Mouse (Mus musculus): ENCODE data around the gene Luc7l3. TPM values are rescaled to one million over a fixed set of nuclear protein-coding genes. Genes with fewer than 3 reads are reported as not detected.
A peak's percentile ranks its signal among the peaks of the same experiment; 100 is the strongest.

Luc7l3 gene
- polyA plus RNA-seq, 1 experiment from 2014 or later: 70.9 TPM

DNA sequence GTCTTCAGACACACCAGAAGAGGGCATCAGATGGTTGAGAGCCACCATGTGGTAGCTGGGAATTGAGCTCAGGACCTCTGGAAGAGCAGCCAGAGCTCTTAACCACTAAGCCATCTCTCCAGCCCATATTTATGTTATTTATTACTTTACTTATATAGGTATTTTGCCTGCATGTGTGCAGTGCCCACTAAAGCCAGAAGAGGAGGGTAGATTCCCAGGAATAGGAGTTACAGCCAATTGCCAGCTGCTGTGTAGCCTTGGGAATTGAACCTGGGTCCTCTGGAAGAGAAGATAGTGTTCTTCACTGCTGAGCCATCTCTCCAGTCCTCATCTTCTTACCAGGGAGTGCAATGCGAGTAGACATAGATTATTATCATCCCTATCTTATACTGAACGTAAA lies 28.1 kb upstream of the Luc7l3 start:
- Histone ChIP-seq H3K36me3 (no peaks in the 10 kb centered on the region), H3K9me3 (replicated peaks) (no peaks in the 10 kb centered on the region), H3K27me3 (0 out of 2 replicates have a peak, but pooled peaks cover 6% of the 10 kb centered on the region), H3K27ac (no peak overlapping the region), H3K4me1 (replicated peaks) (peaks cover 13% of the 10 kb centered on the region), H3K4me3 (no peak overlapping the region), H3K9ac (no peak overlapping the region), H3K4me2 (no peak overlapping the region)
- 71% methylated on average over 2 of the region's 2 CpGs for WGBS
- ATAC-seq (replicated peaks; ENCODE audit: insufficient number of reproducible peaks, insufficient read depth, low FRiP score, low read depth): no peak

DNA sequence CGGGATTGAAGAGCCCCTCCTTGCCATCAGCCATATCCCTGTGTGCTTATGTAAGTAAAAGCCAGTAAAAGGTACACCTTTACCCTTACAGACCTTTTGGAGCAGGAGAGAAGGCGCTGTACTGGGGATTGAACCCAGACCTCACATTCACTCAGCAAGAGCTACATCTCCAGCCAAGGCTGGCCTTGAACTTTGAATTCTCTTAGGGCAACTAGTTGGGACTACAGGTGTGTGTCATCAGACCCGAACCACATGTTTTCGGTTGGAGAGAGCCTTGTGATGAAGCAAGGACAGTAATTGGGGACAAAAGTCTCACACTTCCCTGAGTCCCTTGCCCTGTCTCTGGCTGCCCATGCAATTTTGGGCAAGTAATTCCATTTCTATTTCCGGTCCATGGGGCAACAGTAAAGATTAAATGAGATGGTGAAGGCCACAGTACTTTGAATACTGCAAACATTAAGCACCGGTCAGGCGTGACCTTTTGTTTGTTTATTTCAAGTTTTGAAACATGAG lies 25.3 kb upstream of the Luc7l3 start:
- H3K36me3 ChIP-seq: no peaks in the 10 kb centered on the region
- peaks cover 28% of the 10 kb centered on the region for H3K4me1 ChIP-seq (replicated peaks)
- 81% methylated on average over 7 of the region's 7 CpGs for WGBS
- no peak overlapping the region for H3K4me2 ChIP-seq
- H3K9ac ChIP-seq: no peak overlapping the region
- H3K27me3 ChIP-seq: 0 out of 2 replicates have a peak, but pooled peaks cover 4% of the 10 kb centered on the region
- H3K4me3 ChIP-seq: no peak overlapping the region
- no peak for ATAC-seq (replicated peaks; ENCODE audit: insufficient number of reproducible peaks, insufficient read depth, low FRiP score, low read depth)
- no peak overlapping the region for H3K27ac ChIP-seq
- H3K9me3 ChIP-seq (replicated peaks): no peaks in the 10 kb centered on the region

DNA sequence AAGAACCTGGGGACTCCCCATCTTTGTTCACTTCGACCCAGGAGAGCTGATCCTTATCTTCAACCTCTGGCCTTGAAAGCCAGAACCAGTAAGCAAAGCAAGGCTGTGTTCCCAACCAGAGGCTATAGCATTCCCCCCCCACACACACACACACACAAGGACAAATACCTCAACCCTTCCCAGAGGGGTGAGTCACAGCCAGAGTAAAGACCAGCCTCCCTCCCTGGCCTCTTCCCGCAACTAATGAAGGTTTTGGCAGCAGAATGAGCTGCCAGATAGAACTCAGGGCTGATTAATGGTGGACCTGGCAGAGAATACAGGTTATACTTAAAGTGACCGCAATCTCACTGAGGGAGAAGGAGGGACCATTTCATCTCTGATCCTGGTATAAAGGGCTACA lies 24.8 kb upstream of the Luc7l3 start:
- no peak overlapping the region for H3K9ac ChIP-seq
- no peaks in the 10 kb centered on the region for H3K9me3 ChIP-seq (replicated peaks)
- ATAC-seq (replicated peaks; ENCODE audit: insufficient number of reproducible peaks, insufficient read depth, low FRiP score, low read depth): peak; percentile 65; the same call in 1 of the 2 replicates
- H3K4me3 ChIP-seq: no peak overlapping the region
- no peaks in the 10 kb centered on the region for H3K36me3 ChIP-seq
- WGBS: 26% methylated on average over 3 of the region's 3 CpGs
- H3K27ac ChIP-seq: no peak overlapping the region
- H3K4me1 ChIP-seq (replicated peaks): peaks cover 33% of the 10 kb centered on the region
- no peak overlapping the region for H3K4me2 ChIP-seq
- no peaks in the 10 kb centered on the region for H3K27me3 ChIP-seq

DNA sequence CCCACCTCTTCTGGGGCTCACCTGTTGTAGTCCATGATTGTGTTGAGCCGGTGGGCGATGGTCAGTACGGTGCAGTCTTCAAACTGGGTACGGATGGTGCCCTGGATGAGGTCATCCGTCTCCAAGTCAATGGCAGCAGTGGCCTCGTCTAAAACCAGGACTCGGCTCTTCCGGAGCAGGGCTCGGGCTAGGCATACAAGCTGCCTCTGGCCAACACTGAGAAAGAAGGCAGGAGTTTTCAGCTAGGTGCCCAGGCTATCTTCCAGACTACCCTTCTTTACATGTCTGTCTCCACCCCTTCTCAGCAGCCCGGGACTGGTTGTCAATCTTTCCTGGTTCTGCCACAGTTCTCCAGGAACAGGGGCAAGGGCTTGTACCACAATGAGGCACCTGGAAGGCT lies 24.1 kb upstream of the Luc7l3 start:
- Histone ChIP-seq H3K4me3 (no peak overlapping the region), H3K4me1 (replicated peaks) (peaks cover 33% of the 10 kb centered on the region), H3K36me3 (peaks cover 4% of the 10 kb centered on the region; the same call in 1 of the 2 replicates), H3K27me3 (no peaks in the 10 kb centered on the region), H3K27ac (no peak overlapping the region), H3K9me3 (replicated peaks) (no peaks in the 10 kb centered on the region), H3K4me2 (no peak overlapping the region), H3K9ac (no peak overlapping the region)
- 70% methylated on average over 10 of the region's 10 CpGs for WGBS
- no peak for ATAC-seq (replicated peaks; ENCODE audit: insufficient number of reproducible peaks, insufficient read depth, low FRiP score, low read depth)

DNA sequence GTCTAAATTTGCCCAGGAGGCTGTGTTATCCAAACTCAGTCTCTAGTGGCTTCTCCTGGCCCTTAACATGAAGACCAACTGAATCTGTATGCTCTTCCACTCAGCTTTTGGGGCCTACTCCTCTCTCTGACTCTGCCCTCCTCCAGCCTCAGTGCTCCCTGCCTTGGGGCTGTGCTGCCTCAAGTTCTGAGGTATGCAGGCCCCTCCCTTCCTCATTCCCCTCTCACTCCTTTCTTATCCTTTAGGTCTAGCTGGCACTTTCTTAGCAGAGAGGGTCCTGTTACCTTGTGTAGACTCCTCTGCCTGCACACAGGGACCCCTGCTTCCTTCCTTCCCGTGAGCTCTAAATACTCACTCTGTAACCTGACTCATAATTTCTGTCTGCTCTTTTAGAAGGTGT lies 22.7 kb upstream of the Luc7l3 start:
- Histone ChIP-seq H3K36me3 (peaks cover 17% of the 10 kb centered on the region), H3K27me3 (no peaks in the 10 kb centered on the region), H3K4me3 (no peak overlapping the region), H3K4me1 (replicated peaks) (peaks cover 33% of the 10 kb centered on the region), H3K4me2 (no peak overlapping the region), H3K9ac (no peak overlapping the region), H3K9me3 (replicated peaks) (no peaks in the 10 kb centered on the region), H3K27ac (no peak overlapping the region)
- WGBS: 58% methylated on average over 1 of the region's 1 CpGs
- no peak for ATAC-seq (replicated peaks; ENCODE audit: insufficient number of reproducible peaks, insufficient read depth, low FRiP score, low read depth)

DNA sequence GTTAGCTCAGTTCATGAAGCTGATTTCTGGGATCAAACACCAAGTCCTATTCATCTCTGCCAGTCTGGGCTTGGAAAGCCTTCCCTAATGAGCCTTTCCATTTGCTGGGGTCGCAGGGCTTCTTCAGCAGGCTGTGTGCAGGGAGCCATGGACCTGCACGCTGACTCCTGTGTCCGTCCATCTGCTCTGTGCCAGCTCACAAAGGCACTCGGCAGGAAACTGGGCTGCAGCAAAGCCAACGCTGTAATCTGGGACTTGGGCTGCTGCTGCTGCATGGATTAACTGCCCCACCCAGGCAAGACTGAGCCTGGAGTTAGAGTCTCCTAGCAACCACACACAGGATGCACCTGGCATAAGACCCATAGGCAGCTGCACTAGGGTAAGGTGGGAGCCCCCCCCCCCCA lies 22.2 kb upstream of the Luc7l3 start:
- Histone ChIP-seq H3K4me1 (replicated peaks) (peaks cover 33% of the 10 kb centered on the region), H3K4me3 (no peak overlapping the region), H3K27me3 (no peaks in the 10 kb centered on the region), H3K36me3 (peaks cover 23% of the 10 kb centered on the region), H3K27ac (no peak overlapping the region), H3K9ac (no peak overlapping the region), H3K4me2 (no peak overlapping the region), H3K9me3 (replicated peaks) (no peaks in the 10 kb centered on the region)
- no peak for ATAC-seq (replicated peaks; ENCODE audit: insufficient number of reproducible peaks, insufficient read depth, low FRiP score, low read depth)
- 53% methylated on average over 5 of the region's 5 CpGs for WGBS

DNA sequence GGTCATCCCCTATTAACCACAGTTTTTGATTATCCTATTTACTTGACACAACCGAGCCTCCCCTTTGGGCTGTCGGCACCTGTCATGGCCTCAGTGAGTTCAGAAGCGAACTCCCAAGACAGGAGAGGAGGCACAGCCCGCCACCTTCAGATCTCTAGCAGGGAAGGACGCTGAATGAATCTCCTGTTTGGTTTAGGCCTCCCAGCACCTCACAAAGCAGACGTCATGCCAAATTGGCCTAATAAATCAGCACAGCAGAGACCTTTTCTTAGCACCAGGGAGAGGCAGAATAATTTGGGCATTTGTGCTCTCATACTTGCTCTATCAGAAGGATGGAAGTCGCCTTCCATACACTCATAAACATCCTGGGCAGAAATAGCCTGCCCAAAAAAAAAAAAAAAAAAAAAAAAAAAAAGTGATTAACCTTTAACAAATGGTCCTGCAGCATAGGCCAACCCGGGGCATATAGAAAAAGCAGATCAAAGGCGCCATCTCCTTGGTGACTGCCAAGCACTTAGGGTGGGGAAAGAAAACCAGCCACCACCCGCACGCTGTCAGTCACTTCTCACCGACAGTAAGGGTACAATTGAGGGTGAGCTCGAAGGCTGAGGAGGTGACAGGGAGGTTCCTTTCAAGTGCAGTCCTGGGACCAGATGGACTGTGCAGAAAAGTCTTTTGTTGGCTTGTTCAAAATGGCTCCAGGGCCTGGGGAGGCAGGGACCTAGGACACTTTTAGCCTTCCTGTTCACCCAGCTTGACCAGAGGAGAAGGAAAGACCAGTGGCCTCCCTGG lies 20.5 kb upstream of the Luc7l3 start:
- H3K4me1 ChIP-seq (replicated peaks): peaks cover 33% of the 10 kb centered on the region
- no peaks in the 10 kb centered on the region for H3K9me3 ChIP-seq (replicated peaks)
- H3K27ac ChIP-seq: no peak overlapping the region
- H3K9ac ChIP-seq: no peak overlapping the region
- ATAC-seq (replicated peaks; ENCODE audit: insufficient number of reproducible peaks, insufficient read depth, low FRiP score, low read depth): no peak
- no peak overlapping the region for H3K4me2 ChIP-seq
- H3K27me3 ChIP-seq: no peaks in the 10 kb centered on the region
- WGBS: 39% methylated on average over 13 of the region's 13 CpGs
- H3K36me3 ChIP-seq: peaks cover 39% of the 10 kb centered on the region
- H3K4me3 ChIP-seq: no peak overlapping the region

DNA sequence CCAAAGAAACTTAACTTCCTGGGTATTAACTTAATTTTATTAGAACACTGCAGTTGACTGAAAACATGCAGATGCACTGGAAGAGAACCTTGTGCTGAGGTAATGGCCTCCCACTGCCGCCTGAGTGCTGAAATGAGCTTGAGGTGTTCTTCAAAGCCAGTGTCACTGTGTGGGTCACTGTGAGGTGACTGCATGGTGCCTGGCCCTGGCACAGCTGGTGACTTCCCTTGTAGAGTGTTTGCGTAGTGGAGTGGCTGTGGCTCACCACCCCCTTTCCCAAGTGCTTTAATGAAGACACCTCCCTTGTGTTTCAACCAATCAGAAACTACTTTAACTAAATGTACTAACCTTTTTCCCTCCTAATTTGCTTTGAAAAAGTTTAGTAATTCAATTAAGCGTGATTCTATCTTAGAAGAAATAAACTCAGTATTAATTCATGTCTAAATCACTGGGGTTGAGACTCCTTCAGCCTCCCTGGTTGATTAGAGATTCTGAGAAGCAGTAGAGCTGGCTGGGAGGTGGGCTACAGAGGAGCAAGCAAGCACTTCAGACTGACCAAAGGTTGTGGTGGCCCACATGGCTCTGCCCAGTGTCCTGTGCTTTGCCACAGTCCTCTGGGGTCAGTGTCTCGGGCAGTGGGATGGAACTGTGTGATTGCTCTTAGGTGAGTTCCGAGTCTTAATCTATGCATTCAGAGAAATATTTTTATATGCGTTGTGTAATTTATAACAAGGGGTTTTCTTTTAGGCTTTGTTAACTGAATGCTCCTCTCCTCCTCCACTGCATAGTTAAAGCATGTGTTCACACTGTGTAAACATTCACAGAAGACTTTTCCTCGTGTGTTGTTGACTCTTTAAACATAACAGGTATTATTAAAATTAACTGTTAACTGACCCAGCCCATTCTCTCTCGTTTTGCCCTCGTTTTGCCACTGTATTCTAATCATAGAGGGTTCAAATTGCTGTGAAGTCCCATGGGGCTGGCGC lies 19.5 kb upstream of the Luc7l3 start:
- no peaks in the 10 kb centered on the region for H3K27me3 ChIP-seq
- 75% methylated on average over 10 of the region's 10 CpGs for WGBS
- H3K4me2 ChIP-seq: no peak overlapping the region
- no peak overlapping the region for H3K9ac ChIP-seq
- H3K9me3 ChIP-seq (replicated peaks): no peaks in the 10 kb centered on the region
- H3K27ac ChIP-seq: no peak overlapping the region
- peaks cover 26% of the 10 kb centered on the region for H3K4me1 ChIP-seq (replicated peaks)
- no peak for ATAC-seq (replicated peaks; ENCODE audit: insufficient number of reproducible peaks, insufficient read depth, low FRiP score, low read depth)
- peaks cover 40% of the 10 kb centered on the region for H3K36me3 ChIP-seq
- H3K4me3 ChIP-seq: no peak overlapping the region

DNA sequence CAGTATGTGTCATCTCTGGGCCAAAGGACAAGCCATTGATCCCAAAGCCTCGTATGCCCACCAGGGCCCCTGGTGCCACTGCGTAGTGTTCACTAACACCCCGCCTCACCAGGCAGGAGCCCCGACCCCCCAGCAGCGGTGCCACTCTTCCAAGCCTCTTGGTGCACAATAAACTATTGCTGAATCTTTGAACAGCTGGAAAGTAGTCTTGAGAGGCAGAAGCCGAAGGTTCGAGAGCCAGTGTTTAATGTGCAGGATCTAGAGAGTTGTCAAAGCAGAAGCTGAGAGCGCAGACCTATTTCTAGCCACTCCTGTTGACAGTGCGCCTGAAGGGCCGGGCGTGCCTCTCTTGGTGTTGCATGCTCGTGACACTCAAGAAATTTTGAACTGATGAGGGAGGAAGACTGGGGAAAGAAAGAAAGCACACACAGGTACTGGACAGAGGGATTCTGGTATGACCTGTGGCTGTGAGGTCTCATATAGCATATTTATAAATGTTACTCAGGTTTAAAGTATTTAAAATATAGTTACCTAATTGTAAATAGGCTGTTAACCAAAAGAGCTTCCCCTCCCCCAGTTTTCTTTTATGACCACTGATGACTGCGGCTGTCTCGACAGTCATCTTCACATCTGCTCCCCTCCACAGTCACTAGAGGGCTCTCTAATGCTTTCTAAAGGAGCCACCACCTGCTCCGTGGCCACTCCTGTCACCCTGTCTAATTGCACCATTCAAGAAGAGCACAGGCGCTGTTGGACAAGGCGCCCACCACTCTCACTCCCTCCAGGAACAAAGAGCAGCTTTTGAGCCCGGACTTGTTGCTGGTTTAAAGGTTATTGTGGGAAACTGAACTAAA lies 18.2 kb upstream of the Luc7l3 start:
- H3K9ac ChIP-seq: no peak overlapping the region
- H3K4me1 ChIP-seq (replicated peaks): peaks cover 20% of the 10 kb centered on the region
- H3K4me2 ChIP-seq: no peak overlapping the region
- peaks cover 52% of the 10 kb centered on the region for H3K36me3 ChIP-seq
- H3K27ac ChIP-seq: no peak overlapping the region
- ATAC-seq (replicated peaks; ENCODE audit: insufficient number of reproducible peaks, insufficient read depth, low FRiP score, low read depth): no peak
- 51% methylated on average over 18 of the region's 18 CpGs for WGBS
- no peak overlapping the region for H3K4me3 ChIP-seq
- H3K9me3 ChIP-seq (replicated peaks): no peaks in the 10 kb centered on the region
- H3K27me3 ChIP-seq: no peaks in the 10 kb centered on the region

DNA sequence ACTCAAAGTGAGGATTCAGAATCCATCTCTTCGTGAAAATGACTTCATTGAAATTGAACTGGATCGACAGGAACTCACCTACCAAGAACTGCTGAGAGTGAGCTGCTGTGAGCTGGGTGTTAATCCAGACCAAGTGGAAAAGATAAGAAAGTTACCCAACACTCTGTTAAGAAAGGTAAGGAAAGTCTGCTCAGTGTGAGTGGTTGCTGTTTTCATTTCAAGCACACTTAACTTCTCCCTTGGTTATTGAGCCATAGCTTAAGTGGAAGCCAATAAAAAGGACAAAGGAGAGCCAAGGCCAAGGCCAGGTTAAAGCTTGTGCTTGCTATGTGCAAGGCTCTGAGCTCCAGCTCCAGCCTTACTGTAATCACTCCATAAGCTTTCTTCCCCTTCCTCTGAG lies 16.6 kb upstream of the Luc7l3 start:
- Histone ChIP-seq H3K9ac (no peak overlapping the region), H3K9me3 (replicated peaks) (no peaks in the 10 kb centered on the region), H3K4me2 (no peak overlapping the region), H3K36me3 (peaks cover 59% of the 10 kb centered on the region), H3K27ac (no peak overlapping the region), H3K4me3 (no peak overlapping the region), H3K27me3 (no peaks in the 10 kb centered on the region), H3K4me1 (replicated peaks) (peaks cover 25% of the 10 kb centered on the region)
- 77% methylated on average over 2 of the region's 2 CpGs for WGBS
- ATAC-seq (replicated peaks; ENCODE audit: insufficient number of reproducible peaks, insufficient read depth, low FRiP score, low read depth): no peak

DNA sequence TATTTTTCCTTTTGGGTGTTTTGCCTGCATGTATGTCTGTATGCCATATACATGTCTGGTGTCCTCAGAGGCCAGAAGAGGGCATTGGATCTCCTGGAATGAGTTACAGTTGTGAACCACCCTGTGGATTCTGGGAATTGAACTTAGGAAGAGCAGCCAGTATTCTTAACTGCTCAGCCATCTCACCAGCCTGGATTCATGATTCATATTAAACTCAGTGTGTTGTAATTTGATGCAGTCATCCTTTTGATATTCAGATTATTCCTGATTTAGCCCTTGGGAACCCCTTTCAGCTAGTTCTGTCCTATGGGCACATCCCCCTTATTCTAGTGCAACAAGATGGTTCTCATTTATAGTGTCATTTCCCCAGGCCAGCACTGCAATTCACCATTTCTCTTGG lies 14.8 kb upstream of the Luc7l3 start:
- Histone ChIP-seq H3K36me3 (peaks cover 59% of the 10 kb centered on the region), H3K27ac (no peak overlapping the region), H3K9me3 (replicated peaks) (no peaks in the 10 kb centered on the region), H3K4me2 (no peak overlapping the region), H3K4me1 (replicated peaks) (peaks cover 16% of the 10 kb centered on the region), H3K27me3 (no peaks in the 10 kb centered on the region), H3K9ac (no peak overlapping the region), H3K4me3 (no peak overlapping the region)
- no peak for ATAC-seq (replicated peaks; ENCODE audit: insufficient number of reproducible peaks, insufficient read depth, low FRiP score, low read depth)

All from heart, embryonic 15.5 days (tissue).